Mouse (Mus musculus) spleen, adult 12 weeks (tissue): Measurements from ENCODE around the gene Cox6b2.
"Not testable (repeated sequence)": the region's sequence is repeated elsewhere in the genome, so short reads cannot be mapped to it uniquely, and the experiment has no call there.

Experiments used
- DNase-seq: peaks from one replicate; pipeline ENCODE4 v3.0.0; 2022; ENCODE audit warnings: low spot score

The Cox6b2 gene

GRCm38 (mm10) chr7:4752821-4753570 is at the start of gene Cox6b2:
Gene Cox6b2, minus strand, starts transcription at chr7:4753094.
- peak; percentile 62 for DNase-seq

GRCm38 (mm10) chr7:4802247-4802646 is 49.4 kb upstream of the Cox6b2 start:
- no peak for DNase-seq

- no peak for DNase-seq
Observed at GRCm38 (mm10) chr7:4795767-4796433, 43.0 kb upstream of the Cox6b2 start.

- no peak for DNase-seq
Observed at GRCm38 (mm10) chr7:4794631-4795168, 41.8 kb upstream of the Cox6b2 start.

- no peak for DNase-seq
Observed at GRCm38 (mm10) chr7:4793674-4794073, 40.8 kb upstream of the Cox6b2 start.

DNA sequence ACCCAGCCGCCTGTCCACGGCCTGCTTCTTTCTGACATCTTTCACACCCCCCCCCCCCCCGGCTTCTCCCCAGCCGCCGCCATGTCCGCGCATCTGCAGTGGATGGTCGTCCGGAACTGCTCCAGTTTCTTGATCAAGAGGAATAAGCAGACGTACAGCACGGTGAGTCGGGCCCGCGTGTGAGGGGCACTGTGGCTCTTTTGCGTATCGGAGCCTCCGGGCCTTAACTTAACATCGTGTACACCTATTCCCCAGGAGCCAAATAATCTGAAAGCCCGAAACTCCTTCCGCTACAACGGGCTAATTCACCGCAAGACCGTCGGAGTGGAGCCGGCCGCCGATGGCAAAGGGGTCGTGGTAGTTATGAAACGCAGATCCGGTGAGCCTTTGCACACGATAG is 40.4 kb upstream of the Cox6b2 start:
- not testable (repeated sequence) for DNase-seq

DNA sequence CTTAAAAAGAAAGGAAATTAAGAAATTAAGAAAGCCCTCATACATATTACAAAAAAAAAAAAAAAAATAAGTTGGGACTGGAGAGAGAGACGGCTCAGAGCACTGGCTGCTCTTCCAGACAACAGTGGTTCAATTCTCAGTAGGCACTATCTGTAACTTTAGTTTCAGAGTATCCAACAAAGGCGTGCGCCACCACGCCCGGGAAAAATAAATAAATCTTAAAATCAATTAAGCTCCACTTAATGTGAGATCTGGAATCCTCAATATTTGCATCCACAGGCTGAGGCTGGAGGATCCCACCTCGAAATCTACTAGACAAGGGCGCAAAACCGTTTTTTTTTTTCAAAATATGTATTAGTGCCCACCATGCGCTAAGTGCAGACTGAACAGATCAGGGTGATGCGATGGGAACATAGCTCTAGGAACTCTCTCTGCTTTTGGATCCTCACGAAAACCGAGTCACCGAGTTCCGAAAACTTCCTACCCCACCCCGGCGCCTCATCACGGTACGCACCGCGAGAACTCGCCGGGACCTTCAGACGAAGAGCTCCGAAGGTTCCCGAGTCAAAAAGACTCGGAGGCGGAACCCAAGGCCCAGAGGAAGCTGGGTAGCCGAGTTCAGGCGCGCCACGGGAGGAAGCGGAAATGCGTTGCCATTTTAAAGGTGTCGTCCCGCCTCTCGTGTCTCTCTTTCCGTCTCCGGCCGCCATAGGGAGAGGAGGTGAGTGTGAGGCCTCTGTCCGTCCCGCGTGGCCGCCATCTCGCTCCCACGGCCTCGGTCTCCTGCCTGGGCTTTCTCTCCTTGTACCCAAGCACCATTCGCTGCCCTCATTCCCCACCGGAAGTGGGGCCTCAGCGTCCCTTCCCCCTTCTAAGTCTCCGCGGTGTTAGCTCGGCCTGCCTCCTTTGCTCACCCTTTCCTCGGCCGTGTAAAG is 39.7 kb upstream of the Cox6b2 start, which contains the start of gene Rpl28:
Gene Rpl28, plus strand, starts transcription at position 597 of the 935 bp plus-strand sequence.
- peak; percentile 86 for DNase-seq

- peak; percentile 47 for DNase-seq
Observed at GRCm38 (mm10) chr7:4789436-4789935, 36.6 kb upstream of the Cox6b2 start, which contains the start of gene Tmem238. Gene Tmem238, minus strand, starts transcription at chr7:4789656.

- peak; percentile 48 for DNase-seq
Observed at GRCm38 (mm10) chr7:4788499-4789435, 35.9 kb upstream of the Cox6b2 start.

- DNase-seq, result no peak
Observed at GRCm38 (mm10) chr7:4783667-4784268, 30.9 kb upstream of the Cox6b2 start.

DNA sequence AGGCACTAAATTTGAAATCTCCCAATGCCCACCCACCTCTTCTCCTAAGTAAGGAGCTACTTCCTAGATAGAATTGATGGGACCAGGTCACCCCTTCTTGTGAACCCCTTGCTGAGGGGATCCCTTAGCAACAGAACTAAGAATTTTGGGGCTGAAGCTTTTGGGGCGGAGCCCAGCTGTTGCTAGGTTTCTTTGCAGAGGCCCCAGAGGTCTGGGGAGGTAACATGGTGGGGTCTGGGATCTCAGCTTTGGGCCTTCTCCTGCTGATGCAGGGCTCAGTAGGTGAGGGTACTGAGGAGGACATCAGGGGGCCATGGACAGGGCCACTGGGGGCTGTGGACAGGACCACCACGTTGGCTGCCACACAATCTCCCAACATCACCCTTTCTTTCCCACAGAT is 29.9 kb upstream of the Cox6b2 start, which contains the start of the genes Il11 and Tmem190:
Gene Il11, minus strand, starts transcription at position 101 of the 400 bp plus-strand sequence.
Gene Tmem190, plus strand, starts transcription at position 179 of the 400 bp plus-strand sequence.
- DNase-seq, result no peak

DNA sequence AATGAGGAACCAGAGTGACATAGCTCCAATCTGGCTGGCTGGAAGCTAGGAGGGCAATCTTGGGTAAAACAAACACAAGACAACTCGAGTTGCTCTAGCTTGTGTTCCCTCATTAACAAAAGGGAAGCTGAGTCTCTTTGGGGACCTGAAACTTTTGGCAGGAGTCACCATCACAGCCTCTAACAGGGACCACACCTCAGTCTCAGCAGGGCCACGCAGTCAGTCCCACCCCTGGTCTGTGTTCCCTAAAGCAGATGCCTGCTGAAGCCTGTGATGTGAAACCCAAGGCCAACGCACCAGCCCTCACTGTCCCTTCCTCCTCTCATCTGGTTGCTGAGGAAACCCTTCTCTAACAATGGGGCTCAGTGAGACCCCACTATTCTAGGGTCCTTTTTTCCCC is 29.2 kb upstream of the Cox6b2 start:
- DNase-seq, result no peak

GRCm38 (mm10) chr7:4779921-4780320 is 27.0 kb upstream of the Cox6b2 start:
- no peak for DNase-seq

DNA sequence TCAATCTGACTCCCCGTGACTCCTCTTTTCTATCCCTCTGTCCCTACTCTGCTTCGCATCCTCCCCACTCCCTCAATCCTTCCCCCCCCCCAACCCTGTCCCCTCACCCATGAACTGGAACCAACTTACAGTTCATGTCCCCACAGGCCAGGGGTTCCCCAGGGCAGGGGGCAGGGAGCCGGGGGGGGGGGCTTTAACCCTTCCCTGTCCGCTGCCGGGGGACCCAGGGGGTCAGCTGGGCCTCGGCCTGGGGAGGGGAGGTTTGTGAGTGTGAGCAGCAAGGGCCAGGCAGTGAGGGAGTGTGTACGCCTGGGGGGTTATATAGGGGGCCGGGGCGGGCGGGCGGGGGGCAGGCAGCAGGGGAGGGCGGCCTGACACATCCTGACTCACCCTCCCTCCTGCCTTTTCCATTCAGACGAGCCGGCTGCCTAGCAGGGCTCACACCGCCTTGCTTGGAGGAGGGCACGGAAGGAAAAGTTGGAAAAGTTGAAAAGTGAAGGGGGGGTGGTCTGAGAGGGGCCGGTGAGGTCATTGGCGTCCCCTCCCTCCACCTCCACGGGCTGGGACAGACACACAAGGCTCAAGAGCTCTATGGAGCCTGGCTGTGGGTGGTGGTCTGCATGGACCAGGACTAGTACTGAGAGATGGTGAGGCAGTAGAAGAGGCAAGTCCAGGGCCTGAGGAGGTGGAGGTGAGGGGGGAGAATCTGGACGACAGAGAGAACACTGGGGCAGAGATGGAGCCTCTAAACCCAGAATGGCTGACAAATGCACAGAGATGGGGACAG is 25.1 kb upstream of the Cox6b2 start:
- no peak for DNase-seq

- no peak for DNase-seq
Observed at GRCm38 (mm10) chr7:4776861-4777830, 24.3 kb upstream of the Cox6b2 start.

- DNase-seq, result no peak
Observed at GRCm38 (mm10) chr7:4776131-4776530, 23.2 kb upstream of the Cox6b2 start.

GRCm38 (mm10) chr7:4771202-4771601 is 18.3 kb upstream of the Cox6b2 start, which contains the start of gene Fam71e2:
Gene Fam71e2, minus strand, starts transcription at chr7:4771302.
- no peak for DNase-seq
